Mouse (Mus musculus) cerebellum, adult 2 months (tissue): Measurements from ENCODE around the gene Ranbp3l. TPM values are rescaled to one million over a fixed set of nuclear protein-coding genes. Genes with fewer than 3 reads are reported as not detected.

Experiments used
- DNase-seq, 2 experiments: peaks; one replicate each; pipeline ENCODE4 v3.0.0; 2021
- H3K27ac ChIP-seq: fragments of 200-500 bp; 2 replicates; pipeline ENCODE4 v1.5.1; 2012; ENCODE audit warnings: low read length, control low read depth, inconsistent platforms; ENCODE audit not compliant: insufficient read depth
- H3K27me3 ChIP-seq: fragments of 200-500 bp; 2 replicates; pipeline ENCODE4 v1.6.1; 2012; ENCODE audit warnings: inconsistent platforms, mild to moderate bottlenecking, low read length, moderate library complexity; ENCODE audit not compliant: control insufficient read depth, insufficient read depth
- H3K4me1 ChIP-seq: fragments of 200-500 bp; 2 replicates; pipeline ENCODE4 v1.6.1; 2011; ENCODE audit warnings: low read length; ENCODE audit not compliant: control insufficient read depth, insufficient read depth
- H3K4me3 ChIP-seq: fragments of 200-500 bp; replicated peaks from 2 replicates; pipeline ENCODE3; 2011; ENCODE audit warnings: mild to moderate bottlenecking, low read depth, low read length, control low read depth; ENCODE audit not compliant: insufficient read depth
- CTCF ChIP-seq: fragments of 200-500 bp; IDR thresholded peaks from 2 replicates; pipeline ENCODE4 v1.5.1; 2011; ENCODE audit warnings: low read depth, mild to moderate bottlenecking, control low read depth, low read length, moderate library complexity, borderline replicate concordance; ENCODE audit not compliant: insufficient read depth
- POLR2A ChIP-seq: fragments of 200-500 bp; IDR thresholded peaks from 2 replicates; pipeline ENCODE4 v1.6.1; 2011; ENCODE audit warnings: low read length, control low read depth, borderline replicate concordance; ENCODE audit not compliant: insufficient read depth
- WGBS: fragments of 180-500 bp; shearing (Covaris S2); methylation state at CpG from one replicate; pipeline ENCODE4 v1.1.7; 2018; 5-methylcytosine and 5-hydroxymethylcytosine counted together
- polyA plus RNA-seq: library from polyadenylated mRNA; depleted of rRNA; stranded (reverse); fragments of >200 nt; gene quantifications from 2 replicates; pipeline ENCODE4 v1.2.3, GENCODE M21; 2012

The Ranbp3l gene
- polyA plus RNA-seq, 1 experiment: 2.4 TPM

DNA sequence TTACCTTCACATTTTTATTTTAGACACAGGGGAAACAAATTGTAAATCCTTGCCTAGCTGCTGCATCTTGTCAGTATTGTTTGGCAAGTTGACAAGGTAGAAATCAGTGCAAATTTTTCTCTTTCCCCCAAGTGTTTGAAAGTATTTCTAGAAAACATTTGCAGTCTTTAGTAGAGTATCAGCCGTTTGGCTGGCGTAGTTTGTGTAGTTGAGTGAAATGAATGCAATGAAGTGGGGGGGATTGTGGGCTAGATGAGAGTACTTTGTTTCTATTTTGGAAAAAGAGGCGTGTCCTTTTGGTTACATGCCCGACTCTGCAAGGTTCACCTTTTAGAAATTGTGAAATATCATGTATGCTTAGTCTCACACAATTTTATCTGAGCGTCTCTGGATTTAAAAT lies 104.9 kb downstream of the Ranbp3l start:
- no peaks in the 10 kb centered on the region for H3K27me3 ChIP-seq
- TF ChIP-seq POLR2A: no peak
- no peak for TF ChIP-seq CTCF
- DNase-seq: no peak
- H3K4me3 ChIP-seq: no peak overlapping the region
- WGBS: 30% methylated on average over 5 of the region's 5 CpGs
- H3K27ac ChIP-seq: no peak overlapping the region
- H3K4me1 ChIP-seq: no peaks in the 10 kb centered on the region; the same call in none of the 2 replicates

DNA sequence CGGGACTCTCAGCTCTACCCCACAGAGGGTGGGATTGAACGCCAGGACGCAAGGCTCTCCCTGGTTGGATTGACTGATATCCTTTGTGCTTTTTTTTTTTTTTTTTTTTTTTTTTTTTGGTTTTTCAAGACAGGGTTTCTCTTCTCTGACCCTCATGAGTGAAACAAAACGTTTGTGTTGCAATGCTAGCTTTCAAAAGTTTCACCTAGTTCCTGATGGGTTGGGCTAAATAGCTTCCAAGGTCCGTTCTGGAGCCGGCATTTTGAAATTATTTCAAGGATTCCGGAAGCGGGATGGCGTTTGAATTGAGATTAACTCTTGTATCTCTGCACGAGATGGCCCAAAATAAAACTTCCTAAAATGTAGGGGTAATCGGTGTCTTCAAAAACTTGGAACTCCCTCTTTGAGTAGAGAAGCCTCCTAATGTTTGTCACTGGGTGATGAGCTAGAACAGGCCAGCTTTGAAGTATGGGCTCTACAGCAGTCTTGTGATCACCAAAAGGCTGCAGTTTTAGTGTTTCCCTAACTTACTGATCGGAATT lies 105.4 kb downstream of the Ranbp3l start:
- Histone ChIP-seq H3K27ac (no peak overlapping the region), H3K4me1 (no peaks in the 10 kb centered on the region; the same call in none of the 2 replicates), H3K27me3 (no peaks in the 10 kb centered on the region), H3K4me3 (no peak overlapping the region)
- TF ChIP-seq CTCF (no peak), POLR2A (no peak)
- WGBS: 47% methylated on average over 12 of the region's 12 CpGs
- no peak for DNase-seq

DNA sequence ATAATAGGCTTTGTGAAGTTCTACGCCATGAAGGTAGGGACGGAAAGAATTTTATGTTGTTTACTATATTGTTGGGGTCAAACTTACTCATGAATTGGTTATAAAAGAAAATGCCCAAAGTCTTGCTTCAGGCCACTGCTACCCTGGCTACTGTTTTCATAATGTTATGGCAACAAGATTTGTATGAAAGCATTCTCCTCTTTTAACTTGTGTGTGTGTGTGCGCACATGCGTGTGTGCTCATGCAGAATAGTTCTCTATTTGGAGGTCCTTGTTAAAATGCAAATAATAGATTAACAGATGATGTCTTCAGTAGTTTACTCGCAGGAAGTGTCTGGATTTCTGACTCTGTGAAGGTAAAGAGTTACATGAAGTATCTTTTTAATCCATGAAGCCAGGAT lies 105.9 kb downstream of the Ranbp3l start:
- H3K27ac ChIP-seq: no peak overlapping the region
- no peak overlapping the region for H3K4me3 ChIP-seq
- 83% methylated on average over 5 of the region's 5 CpGs for WGBS
- no peak for TF ChIP-seq POLR2A
- no peak for TF ChIP-seq CTCF
- H3K4me1 ChIP-seq: no peaks in the 10 kb centered on the region; the same call in none of the 2 replicates
- no peak for DNase-seq
- no peaks in the 10 kb centered on the region for H3K27me3 ChIP-seq

DNA sequence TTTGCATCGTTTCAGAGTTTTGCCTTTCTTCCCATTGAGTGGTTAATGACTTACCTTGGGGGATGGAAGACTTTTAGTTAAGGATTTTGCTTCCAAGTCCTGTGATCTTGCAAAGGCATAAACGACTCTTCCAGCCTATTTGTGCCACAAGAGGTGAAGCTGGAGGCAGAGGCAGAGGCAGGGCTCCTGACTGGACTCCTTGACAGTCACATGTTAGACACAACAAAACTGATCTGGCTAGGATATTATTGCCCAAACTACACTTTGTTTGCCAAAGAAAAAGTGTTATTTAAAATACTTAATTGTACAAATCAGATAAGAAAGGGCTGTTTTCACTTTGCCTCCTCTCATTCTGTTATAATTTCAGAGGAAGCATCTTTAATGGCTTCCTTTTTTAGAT lies 106.4 kb downstream of the Ranbp3l start:
- no peak for TF ChIP-seq POLR2A
- TF ChIP-seq CTCF: no peak
- no peak overlapping the region for H3K4me3 ChIP-seq
- H3K27me3 ChIP-seq: no peaks in the 10 kb centered on the region
- WGBS: 35% methylated on average over 2 of the region's 2 CpGs
- no peak overlapping the region for H3K27ac ChIP-seq
- H3K4me1 ChIP-seq: no peaks in the 10 kb centered on the region; the same call in none of the 2 replicates
- no peak for DNase-seq

DNA sequence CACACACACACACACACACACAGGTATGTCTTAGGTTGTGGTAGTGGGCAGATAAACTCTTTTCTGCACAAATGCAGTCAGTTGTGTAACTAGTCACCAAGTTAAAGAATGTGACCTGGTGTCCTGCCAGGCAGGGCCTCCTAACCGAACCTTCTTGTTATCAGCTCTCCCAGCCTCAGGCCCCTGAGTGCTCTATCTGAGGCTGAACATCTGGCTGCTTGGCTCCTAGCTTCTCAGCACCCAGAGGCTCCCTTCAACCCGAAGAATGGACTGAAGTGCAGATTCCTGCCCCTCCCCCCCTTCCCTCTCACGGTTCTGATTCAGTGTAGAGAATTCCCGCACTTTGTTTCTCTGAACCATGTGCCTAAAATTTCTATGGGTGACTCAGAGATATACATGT lies 106.9 kb downstream of the Ranbp3l start:
- no peaks in the 10 kb centered on the region for H3K27me3 ChIP-seq
- 31% methylated on average over 4 of the region's 4 CpGs for WGBS
- no peak for TF ChIP-seq CTCF
- no peak for TF ChIP-seq POLR2A
- no peak for DNase-seq
- no peaks in the 10 kb centered on the region; the same call in none of the 2 replicates for H3K4me1 ChIP-seq
- no peak overlapping the region for H3K4me3 ChIP-seq
- H3K27ac ChIP-seq: no peak overlapping the region

DNA sequence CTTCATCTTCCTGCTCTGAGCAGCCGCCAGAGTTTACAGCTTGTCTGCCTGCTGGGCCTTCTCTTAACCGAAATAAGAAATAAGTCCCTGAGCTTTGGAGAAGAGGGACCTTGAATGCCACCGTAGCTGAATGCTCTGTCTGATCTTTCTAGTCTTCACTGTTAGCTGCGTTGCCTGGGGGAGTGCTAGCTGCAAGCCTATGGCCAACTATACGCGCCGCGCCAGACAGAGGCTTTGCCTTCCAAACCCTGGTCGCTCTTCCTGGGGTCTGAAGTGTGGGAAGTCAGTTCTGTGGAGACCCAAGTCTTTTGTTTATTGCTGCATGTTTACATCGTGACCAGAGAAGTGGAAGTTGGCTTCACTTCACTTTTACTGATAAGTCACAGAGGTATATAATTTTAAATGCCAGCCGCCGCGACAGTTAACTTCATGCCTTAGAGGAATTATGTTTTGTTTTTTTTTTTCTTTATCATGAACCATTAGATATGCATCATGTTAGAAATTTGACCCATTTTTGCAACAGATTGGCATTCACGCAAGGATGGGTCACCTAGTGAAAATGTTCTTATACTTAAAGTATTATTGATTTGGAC lies 108.0 kb downstream of the Ranbp3l start:
- 73% methylated on average over 14 of the region's 14 CpGs for WGBS
- Histone ChIP-seq H3K4me3 (no peak overlapping the region), H3K4me1 (no peaks in the 10 kb centered on the region; the same call in none of the 2 replicates), H3K27ac (no peak overlapping the region), H3K27me3 (no peaks in the 10 kb centered on the region)
- no peak for DNase-seq
- TF ChIP-seq POLR2A (no peak), CTCF (no peak)

DNA sequence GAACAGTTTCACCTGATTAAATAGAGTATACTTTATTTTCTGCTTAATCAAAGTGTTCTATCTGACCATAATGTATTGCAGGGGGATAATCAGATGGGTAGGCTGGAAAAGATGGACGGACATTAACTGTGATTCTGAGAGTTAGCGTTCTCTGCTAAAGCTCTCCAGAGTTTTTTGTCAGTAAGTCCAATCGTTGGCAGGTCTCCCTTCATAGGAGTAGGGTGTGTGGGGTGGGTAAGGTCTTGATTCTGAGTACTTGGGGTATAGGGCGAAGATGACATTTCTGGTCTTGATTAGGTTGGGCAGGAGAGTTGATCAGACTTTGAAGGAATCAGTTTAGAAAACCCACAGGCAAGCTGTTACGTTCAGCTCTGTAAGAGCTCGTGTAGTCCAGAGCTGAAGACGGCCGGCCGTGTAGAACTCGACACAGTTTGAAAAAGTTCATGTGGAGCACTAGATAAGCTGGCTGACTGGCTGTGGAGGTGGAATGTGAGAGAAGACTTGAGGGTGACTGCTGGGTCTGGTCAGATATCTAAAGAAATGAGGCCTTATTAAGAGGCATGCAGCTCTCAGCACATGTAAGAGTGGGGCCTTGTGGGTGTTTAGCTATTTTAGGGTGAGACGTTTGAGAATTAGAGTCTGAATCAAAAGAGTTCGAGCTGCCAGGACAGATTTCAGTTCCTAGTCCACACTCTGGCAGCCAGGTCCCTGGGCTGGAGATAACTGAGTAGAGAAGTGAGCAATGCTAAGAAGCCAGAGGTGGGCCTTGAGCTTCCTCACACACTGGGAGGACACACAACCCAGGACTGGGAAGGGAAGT lies 110.9 kb downstream of the Ranbp3l start:
- no peak for DNase-seq
- Histone ChIP-seq H3K4me1 (no peaks in the 10 kb centered on the region; the same call in none of the 2 replicates), H3K27me3 (no peaks in the 10 kb centered on the region), H3K27ac (0 out of 2 replicates have a peak overlapping the region, but pooled peaks have one; percentile 36), H3K4me3 (no peak overlapping the region)
- WGBS: 77% methylated on average over 12 of the region's 12 CpGs
- TF ChIP-seq POLR2A (no peak), CTCF (no peak)

DNA sequence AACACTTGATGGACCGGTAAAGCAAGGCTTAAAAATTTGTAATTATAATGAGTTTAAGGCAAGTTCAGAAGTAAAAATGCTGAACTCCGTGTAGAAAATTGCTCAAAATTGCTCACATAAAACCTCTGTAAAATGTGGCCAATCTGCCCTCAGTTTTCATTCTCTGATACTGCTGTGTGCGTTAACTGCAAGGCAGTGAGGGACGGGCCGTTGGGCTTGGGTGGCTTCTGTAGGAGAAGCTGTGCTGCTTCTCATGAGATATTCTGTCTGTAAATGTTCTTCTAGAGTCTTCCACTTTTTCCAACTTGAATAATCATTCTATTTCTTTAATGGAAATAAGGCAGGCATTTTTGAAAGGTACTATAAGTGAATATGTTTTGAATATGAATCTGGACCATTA lies 111.9 kb downstream of the Ranbp3l start:
- Histone ChIP-seq H3K27me3 (no peaks in the 10 kb centered on the region), H3K4me3 (no peak overlapping the region), H3K27ac (no peak overlapping the region), H3K4me1 (no peaks in the 10 kb centered on the region; the same call in none of the 2 replicates)
- TF ChIP-seq CTCF (no peak), POLR2A (no peak)
- no peak for DNase-seq
- 75% methylated on average over 5 of the region's 5 CpGs for WGBS
